In genomic region chr13:93144336-93145167, GRCm38 (mm10) we compare ENCODE assay signal across 8 mouse cellular contexts. TPM values are rescaled to one million over a fixed set of nuclear protein-coding genes. Genes with fewer than 3 reads are reported as not detected.
DNase-seq lines count a peak whose midpoint lies in the region; ATAC-seq and TF ChIP-seq lines count a peak whose summit lies in the region.

Cmya5 (minus strand) TSS chr13:93144724.

- no peaks in the 10 kb centered on the region for H3K27me3 ChIP-seq in ES-Bruce4 (ENCODE audit: control insufficient read depth, insufficient read depth, low read length, poor library complexity, severe bottlenecking)
- H3K27me3 ChIP-seq in forebrain, postnatal 0 days (ENCODE audit: insufficient read depth, low read length), result no peaks in the 10 kb centered on the region
- H3K27me3 ChIP-seq in liver, embryonic 16.5 days (ENCODE audit: control insufficient read depth, insufficient read depth, low read depth, low read length), result no peaks in the 10 kb centered on the region
- H3K27me3 ChIP-seq in neural tube, embryonic 12.5 days (replicated peaks), result no peaks in the 10 kb centered on the region

- no peak for TF ChIP-seq EP300 in ES-Bruce4 (IDR thresholded peaks at IDR 0.05; ENCODE audit: insufficient read depth, low read depth, low read length)

- H3K36me3 ChIP-seq in ES-Bruce4 (ENCODE audit: control insufficient read depth, insufficient read depth, low read length, poor library complexity, severe bottlenecking), result peaks cover 2% of the 10 kb centered on the region; the same call in 1 of the 2 replicates
- H3K36me3 ChIP-seq in forebrain, postnatal 0 days (ENCODE audit: insufficient read depth), result no peaks in the 10 kb centered on the region; the same call in 1 of the 2 replicates
- H3K36me3 ChIP-seq in liver, embryonic 16.5 days (ENCODE audit: control insufficient read depth, insufficient read depth), result peaks cover 4% of the 10 kb centered on the region; the same call in 1 of the 2 replicates
- peaks cover 12% of the 10 kb centered on the region; the same call in 1 of the 2 replicates for H3K36me3 ChIP-seq in neural tube, embryonic 12.5 days

- peak within 1 kb of the TSS; percentile 54 for H3K4me3 ChIP-seq in ES-Bruce4 (ENCODE audit: low read depth, low read length)
- H3K4me3 ChIP-seq in forebrain, postnatal 0 days (ENCODE audit: low read depth, low read length), result peak within 1 kb of the TSS; percentile 48
- peak within 1 kb of the TSS; percentile 50 for H3K4me3 ChIP-seq in liver, embryonic 16.5 days (ENCODE audit: low read depth, low read length)
- peak within 1 kb of the TSS; percentile 37 for H3K4me3 ChIP-seq in neural tube, embryonic 12.5 days

- peak; percentile 76 for DNase-seq in cerebellum, adult 9-10 months
- DNase-seq in forebrain, postnatal 0 days, result peak; percentile 81
- peak; percentile 82 for DNase-seq in heart, postnatal 25 days (ENCODE audit: low spot score)
- peak; percentile 79 for DNase-seq in layer of hippocampus, adult 11-12 months (ENCODE audit: low spot score)
- peak; percentile 88 for DNase-seq in testis, postnatal 10 days (ENCODE audit: low spot score)

- 0 out of 2 replicates have a peak within 1 kb of the TSS, but pooled peaks have one; percentile 12 for H3K9ac ChIP-seq in ES-Bruce4 (ENCODE audit: low read depth, poor library complexity, severe bottlenecking)
- peak within 1 kb of the TSS; percentile 54 for H3K9ac ChIP-seq in forebrain, postnatal 0 days
- H3K9ac ChIP-seq in liver, embryonic 16.5 days (ENCODE audit: low read depth, low read length), result peak within 1 kb of the TSS; percentile 25
- H3K9ac ChIP-seq in neural tube, embryonic 12.5 days, result peak within 1 kb of the TSS; percentile 54

- WGBS in forebrain, postnatal 0 days, result 2% methylated on average over 45 of the region's 45 CpGs
- WGBS in liver, embryonic 16.5 days (ENCODE audit: insufficient replicate concordance), result 8% methylated on average over 45 of the region's 45 CpGs
- WGBS in neural tube, embryonic 12.5 days, result 2% methylated on average over 44 of the region's 45 CpGs

- TF ChIP-seq CTCF in ES-Bruce4 (IDR thresholded peaks at IDR 0.05; ENCODE audit: low read depth, low read length), result no peak
- peak; percentile 56 for TF ChIP-seq CTCF in forebrain, postnatal 0 days (IDR thresholded peaks at IDR 0.05; ENCODE audit: low read depth)

- no peaks in the 10 kb centered on the region for H3K4me1 ChIP-seq in ES-Bruce4 (ENCODE audit: control insufficient read depth, insufficient read depth, low read length)
- H3K4me1 ChIP-seq in forebrain, postnatal 0 days (ENCODE audit: insufficient read depth), result peaks cover 11% of the 10 kb centered on the region; the same call in 1 of the 2 replicates
- H3K4me1 ChIP-seq in liver, embryonic 16.5 days (ENCODE audit: control insufficient read depth, low read depth, low read length), result peaks cover 6% of the 10 kb centered on the region
- H3K4me1 ChIP-seq in neural tube, embryonic 12.5 days, result peaks cover 15% of the 10 kb centered on the region; the same call in 1 of the 2 replicates

- H3K27ac ChIP-seq in ES-Bruce4 (ENCODE audit: insufficient read depth, low read length), result no peak within 1 kb of the TSS
- H3K27ac ChIP-seq in forebrain, postnatal 0 days (ENCODE audit: low read depth, low read length), result peak within 1 kb of the TSS; percentile 9; the same call in 1 of the 2 replicates
- no peak within 1 kb of the TSS for H3K27ac ChIP-seq in liver, embryonic 16.5 days (ENCODE audit: low read length)
- H3K27ac ChIP-seq in neural tube, embryonic 12.5 days, result no peak within 1 kb of the TSS

- H3K9me3 ChIP-seq in ES-Bruce4 (replicated peaks; ENCODE audit: control insufficient read depth, insufficient read depth, low read length, poor library complexity, severe bottlenecking), result no peaks in the 10 kb centered on the region
- no peaks in the 10 kb centered on the region for H3K9me3 ChIP-seq in forebrain, postnatal 0 days (ENCODE audit: low read length)
- no peaks in the 10 kb centered on the region for H3K9me3 ChIP-seq in liver, embryonic 16.5 days (replicated peaks; ENCODE audit: control insufficient read depth, low read length)
- no peaks in the 10 kb centered on the region for H3K9me3 ChIP-seq in neural tube, embryonic 12.5 days

- no peak for TF ChIP-seq POLR2A in ES-Bruce4 (IDR thresholded peaks at IDR 0.05; ENCODE audit: insufficient read depth, low read length)

- ATAC-seq in forebrain, postnatal 0 days, result peak; percentile 88
- peak; percentile 63 for ATAC-seq in liver, embryonic 16.5 days (ENCODE audit: low read depth)
- peak; percentile 85 for ATAC-seq in neural tube, embryonic 12.5 days (ENCODE audit: low FRiP score, low read depth)

- peak within 1 kb of the TSS; percentile 95 for H3K4me2 ChIP-seq in forebrain, postnatal 0 days (ENCODE audit: low read depth)
- H3K4me2 ChIP-seq in liver, embryonic 16.5 days (ENCODE audit: low read depth, low read length), result peak within 1 kb of the TSS; percentile 67
- peak within 1 kb of the TSS; percentile 84 for H3K4me2 ChIP-seq in neural tube, embryonic 12.5 days (replicated peaks)

- intact Hi-C loops in heart, postnatal 25 days (cut with DNase I), result loop anchor here (5.0 kb wide), 4 partner anchors 98 to 468 kb away; no protein-coding TSS in a partner anchor

RNA-seq across cellular contexts. Expression of gene Cmya5, which starts in this region (rescaled TPM):
- polyA plus RNA-seq in ES-Bruce4 (2011; ENCODE audit: insufficient read depth, insufficient read length, low read depth, missing spikeins), result 0.04 TPM in 1 of 2 replicates, not detected in the other
- 0.52 and 0.85 TPM in 2 replicates for total RNA-seq in forebrain, postnatal 0 days (2014; rRNA removed)
- 0.15 TPM in 2 replicates for polyA plus RNA-seq in forebrain, postnatal 0 days (2015; fragmentation: Nextera tagmentation; extraction: Ambion mirVana)
- total RNA-seq in heart, postnatal 25 days (2021), result 100 to 1,000 TPM; 286 to 303 TPM
- polyA plus RNA-seq in liver, embryonic 16.5 days (2015; fragmentation: Nextera tagmentation; extraction: Ambion mirVana), result 0.06 and 0.15 TPM in 2 replicates
- polyA plus RNA-seq in neural tube, embryonic 12.5 days (2016; fragmentation: Nextera tagmentation; extraction: Ambion mirVana), result 0.06 and 0.10 TPM in 2 replicates

Comparison
In these comparisons a context has a peak if more than half of its experiments do, and no peak if none do; other contexts are left out.
1. RNA of gene Cmya5 (total RNA-seq): 286 to 303 TPM in heart, postnatal 25 days; 0.52 to 0.85 TPM in forebrain, postnatal 0 days; every median in the first group is over 100 times any median in the second.
2. Peak in DNase-seq, ATAC-seq, H3K4me3 ChIP-seq, H3K27ac ChIP-seq, H3K9ac ChIP-seq and H3K4me2 ChIP-seq in forebrain, postnatal 0 days; RNA of the gene not detected or under 1 TPM.
3. Peak in ATAC-seq, H3K4me3 ChIP-seq, H3K9ac ChIP-seq and H3K4me2 ChIP-seq in liver, embryonic 16.5 days; RNA of the gene not detected or under 1 TPM.
4. Peak in ATAC-seq, H3K4me3 ChIP-seq, H3K9ac ChIP-seq and H3K4me2 ChIP-seq in neural tube, embryonic 12.5 days; RNA of the gene not detected or under 1 TPM.
5. Peak in every context shown above with its lines, with median percentiles within 50 percentile points of each other: H3K4me3 ChIP-seq, H3K9ac ChIP-seq, DNase-seq, ATAC-seq and H3K4me2 ChIP-seq.